Mouse (Mus musculus): ENCODE measurements around the gene Kazn.

- no peak for TF ChIP-seq CTCF (IDR thresholded peaks at IDR 0.05; ENCODE audit: low read depth, low read length)
- TF ChIP-seq EP300 (IDR thresholded peaks at IDR 0.05; ENCODE audit: insufficient read depth, low read depth, low read length) = no peak
- no peak for TF ChIP-seq POLR2A (IDR thresholded peaks at IDR 0.05; ENCODE audit: insufficient read depth, low read length)
Measured at GRCm38 (mm10) chr4:142075931-142076330, 163.3 kb downstream of the Kazn start.

Measured in ES-Bruce4 (cell line).